Mouse (Mus musculus): ENCODE results near the gene Zfp784. TPM values are rescaled to one million over a fixed set of nuclear protein-coding genes. Genes with fewer than 3 reads are reported as not detected.
"Not testable (repeated sequence)": the region's sequence is repeated elsewhere in the genome, so short reads cannot be mapped to it uniquely, and the experiment has no call there.

Zfp784 gene
- total and polyA plus RNA-seq, 2 experiments from 2014 or later = 4.5 to 6.0 TPM

- Histone ChIP-seq H3K36me3 (ENCODE audit: insufficient read depth, low read length) (peaks cover 43% of the 10 kb centered on the region), H3K4me1 (ENCODE audit: insufficient read depth, low read length) (no peaks in the 10 kb centered on the region), H3K27me3 (ENCODE audit: insufficient read depth, low read length) (no peaks in the 10 kb centered on the region), H3K9ac (replicated peaks; ENCODE audit: low read length) (no peak overlapping the region), H3K27ac (no peak overlapping the region), H3K4me3 (ENCODE audit: low read length) (no peak overlapping the region), H3K9me3 (ENCODE audit: low read length) (0 out of 2 replicates have a peak, but pooled peaks cover 5% of the 10 kb centered on the region), H3K4me2 (ENCODE audit: low read depth, low read length) (no peak overlapping the region)
- DNase-seq (ENCODE audit: low spot score) = no peak
- TF ChIP-seq CTCF (IDR thresholded peaks at IDR 0.05; ENCODE audit: low read depth) = no peak
- WGBS = 86% methylated on average over 63 of the region's 63 CpGs
- ATAC-seq = no peak
Observed at GRCm38 (mm10) chr7:5030554-5031275, 7.5 kb downstream of the Zfp784 start.

- Histone ChIP-seq H3K27ac (no peak overlapping the region), H3K36me3 (ENCODE audit: insufficient read depth, low read length) (peaks cover 41% of the 10 kb centered on the region), H3K9me3 (ENCODE audit: low read length) (0 out of 2 replicates have a peak, but pooled peaks cover 5% of the 10 kb centered on the region), H3K4me3 (ENCODE audit: low read length) (no peak overlapping the region), H3K27me3 (ENCODE audit: insufficient read depth, low read length) (no peaks in the 10 kb centered on the region), H3K4me1 (ENCODE audit: insufficient read depth, low read length) (no peaks in the 10 kb centered on the region), H3K9ac (replicated peaks; ENCODE audit: low read length) (no peak overlapping the region), H3K4me2 (ENCODE audit: low read depth, low read length) (no peak overlapping the region)
- ATAC-seq (no peak), DNase-seq (ENCODE audit: low spot score) (no peak)
- 92% methylated on average over 21 of the region's 21 CpGs for WGBS
- TF ChIP-seq CTCF (IDR thresholded peaks at IDR 0.05; ENCODE audit: low read depth) = no peak; the same call in 1 of the 2 replicates
Observed at GRCm38 (mm10) chr7:5029946-5030345, 8.3 kb downstream of the Zfp784 start.

DNA sequence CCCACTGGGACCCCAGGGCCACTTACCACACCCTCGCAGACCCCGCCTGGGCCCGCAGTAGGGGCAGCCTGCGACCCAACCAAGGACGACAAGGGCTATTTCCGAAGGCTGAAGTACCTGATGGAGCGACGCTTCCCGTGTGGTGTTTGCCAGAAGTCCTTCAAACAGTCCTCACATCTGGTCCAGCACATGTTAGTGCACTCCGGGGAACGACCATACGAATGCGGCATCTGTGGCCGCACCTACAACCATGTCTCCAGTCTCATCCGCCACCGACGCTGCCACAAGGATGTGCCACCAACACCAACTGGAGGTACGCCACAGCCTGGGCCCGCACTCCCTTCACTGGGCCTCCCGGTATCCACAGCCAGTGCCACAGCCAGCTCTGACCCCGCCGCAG, 8.7 kb downstream of the Zfp784 start:
- H3K4me3 ChIP-seq (ENCODE audit: low read length) = no peak overlapping the region
- no peak for TF ChIP-seq CTCF (IDR thresholded peaks at IDR 0.05; ENCODE audit: low read depth)
- H3K27ac ChIP-seq = no peak overlapping the region
- DNase-seq (ENCODE audit: low spot score) (no peak), ATAC-seq (no peak)
- H3K36me3 ChIP-seq (ENCODE audit: insufficient read depth, low read length) = peaks cover 41% of the 10 kb centered on the region
- 0 out of 2 replicates have a peak, but pooled peaks cover 5% of the 10 kb centered on the region for H3K9me3 ChIP-seq (ENCODE audit: low read length)
- H3K9ac ChIP-seq (replicated peaks; ENCODE audit: low read length) = no peak overlapping the region
- no peaks in the 10 kb centered on the region for H3K27me3 ChIP-seq (ENCODE audit: insufficient read depth, low read length)
- 95% methylated on average over 22 of the region's 22 CpGs for WGBS
- H3K4me2 ChIP-seq (ENCODE audit: low read depth, low read length) = no peak overlapping the region
- H3K4me1 ChIP-seq (ENCODE audit: insufficient read depth, low read length) = no peaks in the 10 kb centered on the region

GRCm38 (mm10) chr7:5021197-5021596, 17.0 kb downstream of the Zfp784 start:
- no peak for TF ChIP-seq CTCF (IDR thresholded peaks at IDR 0.05; ENCODE audit: low read depth)
- Histone ChIP-seq H3K4me1 (ENCODE audit: insufficient read depth, low read length) (peaks cover 7% of the 10 kb centered on the region), H3K27ac (peak overlapping the region; percentile 93; the same call in 1 of the 2 replicates), H3K27me3 (ENCODE audit: insufficient read depth, low read length) (no peaks in the 10 kb centered on the region), H3K4me2 (ENCODE audit: low read depth, low read length) (peak overlapping the region; percentile 86), H3K9me3 (ENCODE audit: low read length) (no peaks in the 10 kb centered on the region), H3K4me3 (ENCODE audit: low read length) (peak overlapping the region; percentile 60), H3K36me3 (ENCODE audit: insufficient read depth, low read length) (peaks cover 11% of the 10 kb centered on the region; the same call in 1 of the 2 replicates), H3K9ac (replicated peaks; ENCODE audit: low read length) (peak overlapping the region; percentile 96)
- ATAC-seq = no peak
- WGBS = 48% methylated on average over 5 of the region's 5 CpGs
- no peak for DNase-seq (ENCODE audit: low spot score)

DNA sequence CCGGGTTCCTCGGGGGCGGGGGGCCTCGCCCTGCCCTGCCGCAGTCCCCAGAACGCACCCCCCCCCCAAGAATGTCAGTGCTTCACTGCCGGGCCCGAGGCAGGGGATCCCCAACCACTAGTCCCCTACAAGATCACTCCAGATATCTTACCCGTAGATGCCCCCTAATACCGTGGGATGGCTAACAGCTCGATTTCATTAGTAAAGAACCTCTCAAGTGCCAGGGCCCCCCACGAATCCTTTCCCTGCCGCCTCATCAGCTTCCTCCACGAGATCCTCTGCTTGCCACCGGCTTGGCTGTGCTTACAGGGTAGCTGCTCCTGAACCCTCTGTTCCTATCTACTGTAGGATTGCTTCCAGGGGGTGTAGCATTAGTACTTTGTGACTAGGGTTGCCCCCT, 17.6 kb downstream of the Zfp784 start:
- H3K4me1 ChIP-seq (ENCODE audit: insufficient read depth, low read length) = peaks cover 7% of the 10 kb centered on the region
- no peak for TF ChIP-seq CTCF (IDR thresholded peaks at IDR 0.05; ENCODE audit: low read depth)
- peak overlapping the region; percentile 96 for H3K9ac ChIP-seq (replicated peaks; ENCODE audit: low read length)
- H3K4me3 ChIP-seq (ENCODE audit: low read length) = peak overlapping the region; percentile 60
- 1% methylated on average over 14 of the region's 15 CpGs for WGBS
- no peaks in the 10 kb centered on the region for H3K9me3 ChIP-seq (ENCODE audit: low read length)
- H3K4me2 ChIP-seq (ENCODE audit: low read depth, low read length) = peak overlapping the region; percentile 86
- H3K27me3 ChIP-seq (ENCODE audit: insufficient read depth, low read length) = no peaks in the 10 kb centered on the region
- DNase-seq (ENCODE audit: low spot score) (peak; percentile 20), ATAC-seq (0 out of 2 replicates have a peak, but pooled peaks have one; percentile 1)
- peak overlapping the region; percentile 93 for H3K27ac ChIP-seq
- peaks cover 11% of the 10 kb centered on the region; the same call in 1 of the 2 replicates for H3K36me3 ChIP-seq (ENCODE audit: insufficient read depth, low read length)

DNA sequence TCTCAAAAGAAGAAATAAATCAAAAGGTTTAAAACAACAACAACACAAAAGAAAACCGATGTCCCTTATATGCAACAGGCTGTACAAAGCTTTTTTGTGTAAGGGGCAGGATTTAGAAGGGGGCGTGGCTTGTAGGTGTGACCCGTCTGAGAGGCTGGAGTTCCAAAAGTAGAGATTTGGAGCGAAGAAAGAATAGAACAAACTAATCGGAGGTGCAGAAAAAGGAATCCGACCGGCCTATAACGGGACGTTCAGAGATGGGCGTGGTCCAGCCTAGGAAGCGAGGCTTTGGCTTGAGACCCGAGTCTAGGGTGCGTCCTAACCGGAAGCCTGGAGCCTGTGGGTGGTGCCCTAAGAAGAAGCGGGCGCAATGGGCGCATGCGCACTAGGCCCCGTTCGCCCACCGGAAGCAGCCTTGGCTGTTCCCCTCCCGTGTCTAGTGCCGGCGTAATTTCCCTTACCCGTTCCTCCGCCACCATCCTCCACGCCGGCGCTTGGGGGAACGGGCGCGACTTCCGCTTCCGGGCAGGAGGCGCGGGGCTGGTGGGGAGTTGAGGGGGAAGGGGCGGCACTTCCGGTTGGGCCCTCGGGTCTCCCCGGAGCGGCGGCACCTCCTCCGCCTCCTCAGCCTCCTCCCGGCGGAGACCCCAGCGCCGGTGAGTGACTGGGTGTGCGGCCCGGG, 18.1 kb downstream of the Zfp784 start, which contains the start of the genes Zfp865 and Ccdc106:
Zfp865 (plus strand) TSS at position 377 of the 682 bp plus-strand sequence.
Ccdc106 (plus strand) TSS at position 554 of the 682 bp plus-strand sequence.
- H3K27ac ChIP-seq = peak within 1 kb of the TSS; percentile 93
- H3K9ac ChIP-seq (replicated peaks; ENCODE audit: low read length) = peak within 1 kb of the TSS; percentile 96
- peaks cover 7% of the 10 kb centered on the region for H3K4me1 ChIP-seq (ENCODE audit: insufficient read depth, low read length)
- H3K36me3 ChIP-seq (ENCODE audit: insufficient read depth, low read length) = peaks cover 11% of the 10 kb centered on the region; the same call in 1 of the 2 replicates
- whole genome bisulfite sequencing = under 1% methylated on average over 49 of the region's 49 CpGs
- no peaks in the 10 kb centered on the region for H3K9me3 ChIP-seq (ENCODE audit: low read length)
- TF ChIP-seq CTCF (IDR thresholded peaks at IDR 0.05; ENCODE audit: low read depth) = no peak
- DNase-seq (ENCODE audit: low spot score) (peak; percentile 99), ATAC-seq (peak; percentile 90)
- H3K4me3 ChIP-seq (ENCODE audit: low read length) = peak within 1 kb of the TSS; percentile 60
- no peaks in the 10 kb centered on the region for H3K27me3 ChIP-seq (ENCODE audit: insufficient read depth, low read length)
- H3K4me2 ChIP-seq (ENCODE audit: low read depth, low read length) = peak within 1 kb of the TSS; percentile 86

DNA sequence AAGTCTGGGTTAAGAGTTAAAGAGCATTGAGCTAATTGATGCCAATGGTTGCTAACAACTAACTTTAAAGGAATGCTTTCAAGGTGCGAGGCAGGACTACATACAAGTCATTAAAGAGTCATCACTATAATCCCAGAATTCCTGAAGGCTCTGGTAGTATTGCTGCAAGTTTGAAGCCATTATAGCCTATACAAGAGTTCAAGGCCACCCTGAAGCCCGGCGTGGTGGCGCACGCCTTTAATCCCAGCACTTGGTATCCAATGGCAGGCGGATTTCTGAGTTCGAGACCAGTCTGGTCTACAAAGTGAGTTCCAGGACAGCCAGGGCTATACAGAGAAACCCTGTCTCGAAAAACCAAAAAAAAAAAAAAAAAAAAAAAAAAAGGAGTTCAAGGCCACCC, 18.7 kb downstream of the Zfp784 start:
- peak overlapping the region; percentile 93; the same call in 1 of the 2 replicates for H3K27ac ChIP-seq
- not testable (repeated sequence) for H3K27me3 ChIP-seq (ENCODE audit: insufficient read depth, low read length); ATAC-seq; H3K9me3 ChIP-seq (ENCODE audit: low read length); H3K4me1 ChIP-seq (ENCODE audit: insufficient read depth, low read length); H3K9ac ChIP-seq (replicated peaks; ENCODE audit: low read length); DNase-seq (ENCODE audit: low spot score)
- WGBS = 36% methylated on average over 8 of the region's 8 CpGs
- peak overlapping the region; percentile 60 for H3K4me3 ChIP-seq (ENCODE audit: low read length)
- peaks cover 11% of the 10 kb centered on the region; the same call in 1 of the 2 replicates for H3K36me3 ChIP-seq (ENCODE audit: insufficient read depth, low read length)
- H3K4me2 ChIP-seq (ENCODE audit: low read depth, low read length) = peak overlapping the region; percentile 86
